Mouse (Mus musculus): ENCODE data around the gene Ccdc105. TPM values are rescaled to one million over a fixed set of nuclear protein-coding genes. Genes with fewer than 3 reads are reported as not detected.
A peak's percentile ranks its signal among the peaks of the same experiment; 100 is the strongest.

Ccdc105 gene
- polyA plus RNA-seq, 1 experiment from 2014 or later: 0.11 TPM

DNA sequence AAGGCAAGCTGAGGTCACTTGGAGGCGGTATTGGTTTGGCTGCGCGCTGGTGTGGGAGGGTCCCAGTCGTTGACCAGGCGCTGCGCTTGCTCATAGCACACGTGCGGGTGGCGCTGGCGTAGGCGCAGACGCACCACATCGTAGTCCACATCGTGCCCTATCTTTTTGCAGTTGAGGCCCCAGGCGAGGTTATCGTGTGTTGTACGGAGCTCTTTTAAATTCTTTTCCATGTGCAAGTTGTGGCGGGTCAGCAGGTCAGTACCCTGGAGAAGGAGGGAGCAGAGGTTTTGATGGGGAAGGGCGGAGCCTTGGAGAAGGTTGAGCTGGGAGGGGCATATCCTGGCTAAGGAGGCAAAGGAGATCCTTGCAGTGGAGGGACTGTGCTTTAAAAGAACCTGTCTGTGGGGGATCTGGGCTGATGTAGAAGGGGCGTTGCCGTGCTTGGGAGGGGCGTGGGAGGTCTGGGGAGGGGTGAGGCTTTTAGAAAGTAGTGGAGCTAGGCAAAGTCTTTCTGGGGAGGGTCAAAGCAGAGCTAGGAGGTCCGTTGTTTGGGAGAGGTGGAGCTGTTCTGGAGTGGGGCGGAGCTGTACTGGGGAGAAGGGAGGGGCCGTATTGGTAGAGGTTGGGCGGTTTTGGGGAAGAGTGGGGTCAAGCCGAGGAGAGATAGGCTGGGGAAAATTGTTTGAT, 5.7 kb downstream of the Ccdc105 start:
- H3K36me3 ChIP-seq: no peaks in the 10 kb centered on the region
- H3K9me3 ChIP-seq: no peaks in the 10 kb centered on the region
- WGBS: 1% methylated on average over 27 of the region's 27 CpGs
- H3K27ac ChIP-seq: 0 out of 2 replicates have a peak overlapping the region, but pooled peaks have one; percentile 13
- peak; percentile 63 for ATAC-seq (ENCODE audit: insufficient number of reproducible peaks, insufficient read depth, low FRiP score, low TSS enrichment, low read depth)
- 0 out of 2 replicates have a peak overlapping the region, but pooled peaks have one; percentile 40 for H3K9ac ChIP-seq (replicated peaks)
- H3K4me3 ChIP-seq (replicated peaks): peak overlapping the region; percentile 32
- peak overlapping the region; percentile 65 for H3K4me2 ChIP-seq
- H3K27me3 ChIP-seq: peaks cover 18% of the 10 kb centered on the region
- peaks cover 16% of the 10 kb centered on the region for H3K4me1 ChIP-seq (replicated peaks)

DNA sequence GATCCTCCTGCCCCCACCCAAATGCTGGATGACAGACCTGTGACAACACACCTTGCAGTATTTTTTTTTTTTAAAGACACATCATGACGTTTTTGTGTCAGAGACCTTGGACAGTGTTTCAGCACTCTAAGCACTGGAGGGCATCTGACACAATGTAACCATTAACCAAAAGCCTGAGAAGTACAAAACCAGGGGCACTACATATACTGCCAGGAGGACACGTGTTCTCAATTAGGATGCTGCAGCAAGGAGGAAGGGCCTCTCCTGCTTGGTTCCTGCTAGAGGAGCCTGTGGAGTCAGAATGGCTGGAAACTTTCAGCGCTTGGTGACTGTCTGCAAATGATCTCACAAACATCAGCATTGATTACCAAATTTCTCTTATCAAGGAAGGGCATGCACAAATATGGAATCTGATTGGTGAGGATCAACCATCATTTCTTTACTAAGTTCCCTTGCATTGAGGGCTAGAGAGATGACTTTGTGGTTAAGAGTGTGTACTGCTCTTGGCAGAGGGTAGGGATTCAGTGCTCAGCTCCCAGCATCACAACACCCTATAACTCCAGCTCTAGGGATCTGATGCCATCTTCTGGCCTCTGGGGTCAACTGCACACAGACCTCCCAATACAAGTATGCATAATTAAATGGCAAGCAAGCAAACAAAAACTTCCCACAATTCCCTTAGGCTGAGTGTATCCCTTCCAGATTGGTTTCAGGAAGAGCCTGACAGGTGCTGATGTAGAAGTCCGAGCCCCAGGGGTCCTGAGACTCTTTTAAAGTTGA, 7.2 kb downstream of the Ccdc105 start:
- H3K27ac ChIP-seq: no peak overlapping the region
- no peak overlapping the region for H3K4me2 ChIP-seq
- 28% methylated on average over 4 of the region's 4 CpGs for WGBS
- peaks cover 13% of the 10 kb centered on the region for H3K4me1 ChIP-seq (replicated peaks)
- H3K36me3 ChIP-seq: no peaks in the 10 kb centered on the region
- ATAC-seq (ENCODE audit: insufficient number of reproducible peaks, insufficient read depth, low FRiP score, low TSS enrichment, low read depth): no peak
- H3K27me3 ChIP-seq: peaks cover 12% of the 10 kb centered on the region
- no peak overlapping the region for H3K9ac ChIP-seq (replicated peaks)
- H3K4me3 ChIP-seq (replicated peaks): no peak overlapping the region
- H3K9me3 ChIP-seq: no peaks in the 10 kb centered on the region

GRCm38 (mm10) chr10:78743721-78744120, 9.1 kb downstream of the Ccdc105 start:
- no peak for ATAC-seq (ENCODE audit: insufficient number of reproducible peaks, insufficient read depth, low FRiP score, low TSS enrichment, low read depth)
- Histone ChIP-seq H3K27ac (no peak overlapping the region), H3K4me3 (replicated peaks) (no peak overlapping the region), H3K4me2 (no peak overlapping the region), H3K9me3 (no peaks in the 10 kb centered on the region), H3K36me3 (no peaks in the 10 kb centered on the region), H3K27me3 (peaks cover 8% of the 10 kb centered on the region), H3K9ac (replicated peaks) (no peak overlapping the region), H3K4me1 (replicated peaks) (peaks cover 13% of the 10 kb centered on the region)

- Histone ChIP-seq H3K9ac (replicated peaks) (no peak overlapping the region), H3K4me3 (replicated peaks) (no peak overlapping the region), H3K4me2 (no peak overlapping the region), H3K27ac (no peak overlapping the region), H3K36me3 (no peaks in the 10 kb centered on the region), H3K9me3 (0 out of 2 replicates have a peak, but pooled peaks cover 4% of the 10 kb centered on the region), H3K4me1 (replicated peaks) (no peaks in the 10 kb centered on the region), H3K27me3 (no peaks in the 10 kb centered on the region)
- 84% methylated on average over 4 of the region's 4 CpGs for WGBS
- no peak for ATAC-seq (ENCODE audit: insufficient number of reproducible peaks, insufficient read depth, low FRiP score, low TSS enrichment, low read depth)
Measured at GRCm38 (mm10) chr10:78739821-78740220, 13.0 kb downstream of the Ccdc105 start.

DNA sequence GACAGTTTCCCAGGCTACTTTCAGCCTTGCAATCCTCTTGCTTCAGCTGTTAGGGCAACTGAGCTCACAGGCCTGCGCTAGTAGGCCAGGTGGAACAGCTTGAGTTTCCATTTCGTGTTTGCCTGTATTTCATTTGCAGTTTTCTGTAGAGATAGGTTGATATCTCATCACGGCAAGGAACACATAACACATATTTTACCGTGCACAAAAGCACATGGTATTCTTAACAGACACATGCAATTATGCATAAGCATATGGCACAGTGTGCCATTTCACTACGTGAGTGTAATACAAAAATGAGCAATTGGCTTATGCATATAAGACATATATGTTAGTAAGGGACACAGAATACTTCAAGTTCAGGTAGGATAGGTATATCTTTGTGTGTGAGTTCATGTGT, 25.0 kb downstream of the Ccdc105 start:
- no peak for ATAC-seq (ENCODE audit: insufficient number of reproducible peaks, insufficient read depth, low FRiP score, low TSS enrichment, low read depth)
- H3K9me3 ChIP-seq: no peaks in the 10 kb centered on the region
- no peak overlapping the region for H3K9ac ChIP-seq (replicated peaks)

DNA sequence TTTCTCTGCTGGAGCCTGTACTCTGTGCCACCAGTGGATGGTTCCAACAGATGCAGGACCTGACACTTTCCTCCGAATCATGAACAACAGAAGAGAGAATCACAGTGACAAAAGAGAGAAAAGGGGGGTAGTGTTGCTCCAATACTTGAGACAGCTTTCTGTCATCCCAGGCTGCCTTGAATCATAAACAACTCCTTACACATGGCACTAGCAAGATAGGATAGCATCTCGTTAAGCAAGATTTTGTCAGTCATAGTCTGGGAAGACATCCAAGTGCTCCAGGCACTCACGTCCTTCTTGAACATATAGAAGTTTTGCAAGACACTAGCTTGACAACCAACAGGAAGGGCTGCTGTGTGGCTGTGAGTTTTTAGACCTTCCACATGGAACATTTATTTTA, 25.8 kb downstream of the Ccdc105 start:
- Histone ChIP-seq H3K4me2 (no peak overlapping the region), H3K9ac (replicated peaks) (no peak overlapping the region), H3K27ac (no peak overlapping the region), H3K4me1 (replicated peaks) (0 out of 2 replicates have a peak, but pooled peaks cover 4% of the 10 kb centered on the region), H3K4me3 (replicated peaks) (no peak overlapping the region), H3K36me3 (no peaks in the 10 kb centered on the region), H3K9me3 (no peaks in the 10 kb centered on the region), H3K27me3 (no peaks in the 10 kb centered on the region)
- ATAC-seq (ENCODE audit: insufficient number of reproducible peaks, insufficient read depth, low FRiP score, low TSS enrichment, low read depth): no peak
- WGBS: 67% methylated on average over 3 of the region's 3 CpGs

More for the DNA sequence above, 25.0 kb downstream of the Ccdc105 start:
- Histone ChIP-seq H3K4me1 (replicated peaks) (0 out of 2 replicates have a peak, but pooled peaks cover 4% of the 10 kb centered on the region), H3K27me3 (no peaks in the 10 kb centered on the region), H3K27ac (no peak overlapping the region), H3K4me2 (no peak overlapping the region), H3K4me3 (replicated peaks) (no peak overlapping the region), H3K36me3 (no peaks in the 10 kb centered on the region)
- 77% methylated on average over 5 of the region's 5 CpGs for WGBS

DNA sequence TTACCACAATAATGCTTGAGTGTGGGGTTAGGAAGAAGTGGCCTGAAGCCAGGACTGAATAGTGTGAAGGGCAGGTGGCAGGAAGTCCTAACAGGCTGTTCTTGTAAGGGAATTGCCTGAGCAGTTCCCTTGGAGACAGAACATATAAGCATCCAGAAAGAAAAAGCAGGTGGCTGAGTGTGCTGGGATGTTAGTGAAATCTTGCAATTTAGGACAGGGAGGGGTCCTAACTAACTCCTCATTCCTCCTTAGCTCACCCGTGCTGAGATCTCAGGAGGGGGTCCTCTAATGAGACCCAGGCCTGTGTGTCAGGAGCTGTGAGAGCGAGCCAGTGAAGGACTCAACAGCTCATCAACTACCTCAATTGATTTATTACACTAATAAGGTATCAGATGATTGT, 29.4 kb downstream of the Ccdc105 start:
- no peak overlapping the region for H3K4me2 ChIP-seq
- H3K9me3 ChIP-seq: no peaks in the 10 kb centered on the region
- H3K27ac ChIP-seq: no peak overlapping the region
- H3K27me3 ChIP-seq: no peaks in the 10 kb centered on the region
- H3K4me3 ChIP-seq (replicated peaks): no peak overlapping the region
- ATAC-seq (ENCODE audit: insufficient number of reproducible peaks, insufficient read depth, low FRiP score, low TSS enrichment, low read depth): peak; percentile 71; the same call in 1 of the 2 replicates
- H3K4me1 ChIP-seq (replicated peaks): 0 out of 2 replicates have a peak, but pooled peaks cover 4% of the 10 kb centered on the region
- WGBS: 7% methylated on average over 2 of the region's 2 CpGs
- H3K9ac ChIP-seq (replicated peaks): no peak overlapping the region
- H3K36me3 ChIP-seq: no peaks in the 10 kb centered on the region

- 80% methylated on average over 2 of the region's 2 CpGs for WGBS
- Histone ChIP-seq H3K4me2 (no peak overlapping the region), H3K27me3 (no peaks in the 10 kb centered on the region), H3K9ac (replicated peaks) (no peak overlapping the region), H3K4me3 (replicated peaks) (no peak overlapping the region), H3K27ac (no peak overlapping the region), H3K4me1 (replicated peaks) (0 out of 2 replicates have a peak, but pooled peaks cover 4% of the 10 kb centered on the region), H3K9me3 (no peaks in the 10 kb centered on the region), H3K36me3 (no peaks in the 10 kb centered on the region)
- ATAC-seq (ENCODE audit: insufficient number of reproducible peaks, insufficient read depth, low FRiP score, low TSS enrichment, low read depth): no peak
Measured at GRCm38 (mm10) chr10:78722654-78723053, 30.2 kb downstream of the Ccdc105 start.

- Histone ChIP-seq H3K27me3 (no peaks in the 10 kb centered on the region), H3K36me3 (no peaks in the 10 kb centered on the region), H3K4me2 (no peak overlapping the region), H3K9me3 (no peaks in the 10 kb centered on the region), H3K4me1 (replicated peaks) (0 out of 2 replicates have a peak, but pooled peaks cover 4% of the 10 kb centered on the region), H3K9ac (replicated peaks) (no peak overlapping the region), H3K27ac (no peak overlapping the region), H3K4me3 (replicated peaks) (no peak overlapping the region)
- no peak for ATAC-seq (ENCODE audit: insufficient number of reproducible peaks, insufficient read depth, low FRiP score, low TSS enrichment, low read depth)
- WGBS: 81% methylated on average over 5 of the region's 5 CpGs
Measured at GRCm38 (mm10) chr10:78722036-78722435, 30.8 kb downstream of the Ccdc105 start.

- Histone ChIP-seq H3K9ac (replicated peaks) (no peak within 1 kb of the TSS), H3K9me3 (no peaks in the 10 kb centered on the region), H3K36me3 (no peaks in the 10 kb centered on the region), H3K4me2 (no peak within 1 kb of the TSS), H3K27ac (no peak within 1 kb of the TSS), H3K4me3 (replicated peaks) (no peak within 1 kb of the TSS), H3K4me1 (replicated peaks) (no peaks in the 10 kb centered on the region), H3K27me3 (no peaks in the 10 kb centered on the region)
- no peak for ATAC-seq (ENCODE audit: insufficient number of reproducible peaks, insufficient read depth, low FRiP score, low TSS enrichment, low read depth)
- 59% methylated on average over 11 of the region's 11 CpGs for WGBS
Measured at GRCm38 (mm10) chr10:78718056-78718455, 34.8 kb downstream of the Ccdc105 start, which contains the start of gene Casp14. TSS of gene Casp14 (minus strand) at chr10:78718294.

DNA sequence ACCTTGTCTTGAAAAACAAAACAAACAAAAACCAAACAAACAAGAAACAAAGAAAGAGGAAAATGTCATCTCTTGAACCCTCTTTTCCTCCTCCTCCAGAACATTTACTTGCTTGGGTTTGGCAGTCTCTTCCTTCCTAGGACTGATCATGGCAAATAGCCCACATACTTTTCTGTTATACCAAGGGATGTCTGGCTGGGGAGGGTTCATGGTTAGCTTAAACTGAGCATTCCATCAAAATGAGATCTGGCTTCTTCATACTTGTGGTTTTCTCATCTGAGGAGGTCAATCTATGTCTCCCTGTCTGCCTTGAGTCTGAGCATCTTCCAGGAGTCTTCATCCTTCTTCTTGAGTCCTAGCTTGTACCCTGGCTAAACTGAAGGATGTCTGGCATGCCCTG, 36.6 kb downstream of the Ccdc105 start:
- ATAC-seq (ENCODE audit: insufficient number of reproducible peaks, insufficient read depth, low FRiP score, low TSS enrichment, low read depth): no peak
- no peak overlapping the region for H3K4me2 ChIP-seq
- H3K27me3 ChIP-seq: no peaks in the 10 kb centered on the region
- no peak overlapping the region for H3K4me3 ChIP-seq (replicated peaks)
- no peaks in the 10 kb centered on the region for H3K36me3 ChIP-seq
- H3K27ac ChIP-seq: no peak overlapping the region
- H3K9ac ChIP-seq (replicated peaks): no peak overlapping the region
- no peaks in the 10 kb centered on the region for H3K9me3 ChIP-seq
- no peaks in the 10 kb centered on the region for H3K4me1 ChIP-seq (replicated peaks)
